Mouse (Mus musculus) liver, postnatal 0 days (tissue): ENCODE data around the gene Edil3. TPM values are rescaled to one million over a fixed set of nuclear protein-coding genes. Genes with fewer than 3 reads are reported as not detected.

Source experiments
- ATAC-seq: fragments of 200-750 bp; cut with Nextera tagmentation; 2 replicates; pipeline ENCODE4 v1.8.0; 2017; ENCODE audit warnings: mild to moderate bottlenecking, moderate library complexity
- DNase-seq: peaks from one replicate; pipeline ENCODE4 v3.0.0-alpha.2; 2016
- H3K27ac ChIP-seq: fragments of 300-500 bp; sonication (generic); 2 replicates; pipeline ENCODE4 v1.5.1; 2014; ENCODE audit warnings: antibody characterized with exemption, moderate library complexity, mild to moderate bottlenecking, low read depth
- H3K27me3 ChIP-seq: fragments of 300-500 bp; sonication (generic); 2 replicates; pipeline ENCODE4 v1.6.1; 2014; ENCODE audit warnings: low read length, control low read depth, mixed read lengths; ENCODE audit not compliant: insufficient read depth
- H3K36me3 ChIP-seq: fragments of 300-500 bp; sonication (generic); replicated peaks from 2 replicates; pipeline ENCODE4 v1.6.1; 2014; ENCODE audit warnings: mild to moderate bottlenecking, control low read depth, low read length, moderate library complexity, mixed read lengths; ENCODE audit not compliant: insufficient read depth
- H3K4me1 ChIP-seq: fragments of 300-500 bp; sonication (generic); 2 replicates; pipeline ENCODE4 v1.6.1; 2014; ENCODE audit warnings: antibody characterized with exemption, mild to moderate bottlenecking, control low read depth; ENCODE audit not compliant: insufficient read depth
- H3K4me2 ChIP-seq: fragments of 300-500 bp; sonication (generic); 2 replicates; pipeline ENCODE4 v1.6.1; 2014; ENCODE audit warnings: low read depth, mild to moderate bottlenecking, low read length, moderate library complexity, mixed read lengths
- H3K4me3 ChIP-seq: fragments of 300-500 bp; sonication (generic); 2 replicates; pipeline ENCODE4 v1.5.1; 2014; ENCODE audit warnings: low read depth, low read length
- H3K9ac ChIP-seq: fragments of 300-500 bp; sonication (generic); replicated peaks from 2 replicates; pipeline ENCODE4 v1.6.1; 2014; ENCODE audit warnings: mild to moderate bottlenecking, moderate library complexity
- H3K9me3 ChIP-seq: fragments of 300-500 bp; sonication (generic); 2 replicates; pipeline ENCODE4 v1.6.1; 2016; ENCODE audit warnings: mild to moderate bottlenecking, control low read depth, low read length, mixed read lengths
- CTCF ChIP-seq: sonication (generic); IDR thresholded peaks from 2 replicates; pipeline ENCODE4 v1.5.1; 2016; ENCODE audit warnings: antibody characterized with exemption, low read depth
- EP300 ChIP-seq: IDR thresholded peaks from 2 replicates; pipeline ENCODE4 v1.6.1; 2016; ENCODE audit warnings: antibody characterized with exemption, low read depth, mild to moderate bottlenecking
- WGBS: fragments of 180-500 bp; shearing (Covaris S2); extraction: QIAGEN DNeasy Blood & Tissue Kit; methylation state at CpG from one replicate; pipeline ENCODE4 v1.1.7; 2014; ENCODE audit not compliant: insufficient replicate concordance; 5-methylcytosine and 5-hydroxymethylcytosine counted together
- polyA plus RNA-seq: library from polyadenylated mRNA; unstranded; fragments of >200 nt; fragmentation: Nextera tagmentation; extraction: Ambion mirVana; gene quantifications from 2 replicates; pipeline ENCODE4 v1.2.1, GENCODE M21; 2015

The Edil3 gene
- polyA plus RNA-seq, 1 experiment from 2014 or later, result 0.06 TPM

DNA sequence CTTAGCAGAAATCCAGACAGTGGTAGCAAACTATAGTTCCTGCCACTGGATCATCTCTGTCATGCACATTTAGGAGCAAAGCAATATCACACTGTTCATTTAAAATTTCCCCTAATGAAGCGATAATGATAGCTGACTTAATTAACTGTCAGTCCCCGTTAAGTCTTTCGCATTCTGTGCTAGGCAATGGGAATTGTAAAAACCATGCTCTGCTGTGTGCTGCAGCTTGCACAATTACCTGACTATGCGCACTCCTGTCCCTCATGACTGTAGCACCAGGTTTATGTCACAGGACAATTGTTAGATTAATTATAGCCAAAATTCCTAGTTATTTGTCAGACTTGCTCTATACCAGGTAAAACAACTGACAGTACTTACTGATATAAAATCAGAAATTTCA is 348.8 kb downstream of the Edil3 start:
- H3K9me3 ChIP-seq, result no peaks in the 10 kb centered on the region
- H3K4me3 ChIP-seq, result no peak overlapping the region
- H3K36me3 ChIP-seq, result no peaks in the 10 kb centered on the region
- TF ChIP-seq CTCF (no peak), EP300 (no peak)
- H3K27ac ChIP-seq, result no peak overlapping the region
- no peak for DNase-seq
- no peaks in the 10 kb centered on the region for H3K4me1 ChIP-seq
- H3K4me2 ChIP-seq, result no peak overlapping the region
- no peaks in the 10 kb centered on the region for H3K27me3 ChIP-seq
- no peak for ATAC-seq
- WGBS, result 87% methylated on average over 4 of the region's 4 CpGs
- H3K9ac ChIP-seq, result no peak overlapping the region

DNA sequence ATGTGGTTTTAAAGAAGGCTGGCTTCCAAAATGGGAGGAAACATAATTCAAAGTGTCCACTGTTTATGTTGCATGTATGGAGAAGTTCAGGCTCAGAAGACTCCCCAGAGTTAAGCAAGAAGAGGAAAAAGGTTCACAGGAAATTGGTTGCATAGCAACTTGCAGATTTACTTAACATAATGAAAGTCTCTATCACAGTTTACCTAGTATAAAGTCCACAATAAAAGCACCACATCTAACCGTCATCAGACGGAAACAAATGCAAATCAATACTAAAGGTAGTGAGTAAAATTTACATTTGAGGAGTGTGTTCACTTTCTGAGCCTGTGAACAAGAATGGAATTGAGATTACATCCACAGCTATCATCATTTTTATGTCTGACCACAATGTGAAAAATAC is 353.9 kb downstream of the Edil3 start:
- Histone ChIP-seq H3K9me3 (no peaks in the 10 kb centered on the region), H3K4me3 (no peak overlapping the region), H3K4me2 (no peak overlapping the region), H3K27me3 (no peaks in the 10 kb centered on the region), H3K9ac (no peak overlapping the region), H3K36me3 (no peaks in the 10 kb centered on the region), H3K27ac (no peak overlapping the region), H3K4me1 (no peaks in the 10 kb centered on the region)
- ATAC-seq, result no peak
- no peak for DNase-seq
- WGBS, result 66% methylated on average over 2 of the region's 2 CpGs
- TF ChIP-seq EP300, result no peak
- TF ChIP-seq CTCF, result no peak

DNA sequence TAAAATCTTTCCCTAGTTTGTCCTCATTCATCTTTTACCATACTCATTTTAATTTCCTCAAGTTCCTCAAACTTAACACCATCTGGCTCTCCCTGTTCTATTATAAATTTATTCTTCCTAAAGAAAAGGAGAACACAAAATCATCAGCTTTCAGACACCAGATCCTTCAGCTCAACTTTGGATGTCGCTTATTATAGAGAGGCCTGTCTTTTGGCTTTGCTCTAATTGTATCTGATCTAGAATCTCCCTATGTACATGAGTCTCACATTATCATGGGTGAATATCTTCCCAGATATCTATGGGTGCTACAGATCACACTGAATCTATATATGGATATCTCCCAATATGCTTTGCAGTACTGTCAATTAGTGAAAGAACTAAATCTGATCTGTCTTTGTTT is 367.8 kb downstream of the Edil3 start:
- no peak overlapping the region for H3K4me3 ChIP-seq
- H3K9ac ChIP-seq, result no peak overlapping the region
- no peaks in the 10 kb centered on the region for H3K36me3 ChIP-seq
- 83% methylated on average over 1 of the region's 1 CpGs for WGBS
- no peak overlapping the region for H3K27ac ChIP-seq
- no peak for DNase-seq
- no peak overlapping the region for H3K4me2 ChIP-seq
- ATAC-seq, result no peak
- no peaks in the 10 kb centered on the region for H3K4me1 ChIP-seq
- no peaks in the 10 kb centered on the region for H3K27me3 ChIP-seq
- no peaks in the 10 kb centered on the region for H3K9me3 ChIP-seq
- TF ChIP-seq CTCF, result no peak
- no peak for TF ChIP-seq EP300

DNA sequence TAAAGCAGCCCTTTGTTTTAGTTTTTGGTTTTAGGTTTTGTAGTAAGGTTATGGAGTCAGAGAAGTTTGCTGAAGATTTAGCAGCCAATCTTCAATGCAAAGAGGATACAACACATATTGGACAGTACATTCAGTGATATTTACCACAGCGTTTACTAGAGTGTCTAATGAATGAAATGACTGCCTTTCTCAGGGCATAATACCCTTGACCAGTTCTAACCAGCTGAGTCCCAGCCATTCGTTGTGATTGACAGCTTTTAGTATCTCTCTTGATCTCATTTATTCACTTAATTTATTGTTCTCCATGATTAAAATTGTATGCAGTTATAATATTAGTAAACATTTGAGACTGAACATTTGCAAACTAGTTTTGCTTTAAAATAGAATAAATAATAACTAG is 375.7 kb downstream of the Edil3 start:
- TF ChIP-seq EP300, result no peak
- TF ChIP-seq CTCF, result no peak
- Histone ChIP-seq H3K27ac (no peak overlapping the region), H3K4me3 (no peak overlapping the region), H3K27me3 (no peaks in the 10 kb centered on the region), H3K4me2 (no peak overlapping the region), H3K9ac (no peak overlapping the region), H3K36me3 (no peaks in the 10 kb centered on the region), H3K4me1 (no peaks in the 10 kb centered on the region), H3K9me3 (no peaks in the 10 kb centered on the region)
- no peak for ATAC-seq
- 65% methylated on average over 2 of the region's 2 CpGs for WGBS
- no peak for DNase-seq

DNA sequence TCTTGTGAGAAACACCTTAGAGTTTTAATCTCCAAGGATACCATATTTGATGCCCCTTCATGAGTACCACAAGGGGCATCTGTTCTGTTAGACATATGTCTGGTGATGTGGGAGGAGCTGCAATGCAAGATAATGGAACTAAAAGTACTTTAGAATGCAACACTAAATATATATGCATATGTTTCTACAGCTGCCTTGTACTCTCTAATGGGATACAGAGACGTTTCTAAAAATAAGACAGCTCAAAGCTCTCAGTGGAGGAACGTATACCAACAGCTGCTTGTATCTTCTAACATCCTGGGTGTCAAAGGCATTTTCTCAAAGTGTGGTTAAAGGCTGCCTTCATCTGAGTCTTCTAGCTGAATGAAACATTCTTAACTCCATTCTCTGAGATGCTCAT is 378.0 kb downstream of the Edil3 start:
- no peak overlapping the region for H3K4me2 ChIP-seq
- H3K4me3 ChIP-seq, result no peak overlapping the region
- H3K9ac ChIP-seq, result no peak overlapping the region
- no peak for DNase-seq
- H3K9me3 ChIP-seq, result no peaks in the 10 kb centered on the region
- H3K36me3 ChIP-seq, result no peaks in the 10 kb centered on the region
- no peak for ATAC-seq
- H3K4me1 ChIP-seq, result no peaks in the 10 kb centered on the region
- H3K27me3 ChIP-seq, result no peaks in the 10 kb centered on the region
- 64% methylated on average over 2 of the region's 2 CpGs for WGBS
- H3K27ac ChIP-seq, result no peak overlapping the region
- TF ChIP-seq EP300 (no peak), CTCF (no peak)

DNA sequence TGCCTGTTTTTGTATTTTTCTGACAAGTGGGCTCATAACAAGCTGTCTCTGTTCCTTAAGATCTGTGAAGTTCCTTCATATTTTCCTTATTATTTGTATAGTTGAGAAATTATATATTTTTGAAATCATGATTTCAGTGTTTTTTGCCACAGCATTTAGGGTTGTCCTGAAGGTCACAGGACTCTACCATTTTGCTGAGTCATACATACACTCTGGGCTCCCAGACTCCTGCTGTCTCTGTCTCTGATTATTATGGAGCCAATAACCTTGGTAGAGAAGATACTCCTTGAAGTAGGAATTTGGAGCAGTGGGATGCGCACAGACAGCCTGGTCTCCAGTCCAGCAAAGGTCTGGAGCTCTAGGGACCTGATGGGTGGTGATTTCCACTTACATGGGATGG is 416.8 kb downstream of the Edil3 start:
- WGBS, result 80% methylated on average over 1 of the region's 1 CpGs
- Histone ChIP-seq H3K4me3 (no peak overlapping the region), H3K9ac (no peak overlapping the region), H3K27me3 (no peaks in the 10 kb centered on the region), H3K4me1 (no peaks in the 10 kb centered on the region), H3K27ac (no peak overlapping the region), H3K36me3 (no peaks in the 10 kb centered on the region), H3K4me2 (no peak overlapping the region), H3K9me3 (no peaks in the 10 kb centered on the region)
- no peak for DNase-seq
- no peak for TF ChIP-seq EP300
- ATAC-seq, result no peak

DNA sequence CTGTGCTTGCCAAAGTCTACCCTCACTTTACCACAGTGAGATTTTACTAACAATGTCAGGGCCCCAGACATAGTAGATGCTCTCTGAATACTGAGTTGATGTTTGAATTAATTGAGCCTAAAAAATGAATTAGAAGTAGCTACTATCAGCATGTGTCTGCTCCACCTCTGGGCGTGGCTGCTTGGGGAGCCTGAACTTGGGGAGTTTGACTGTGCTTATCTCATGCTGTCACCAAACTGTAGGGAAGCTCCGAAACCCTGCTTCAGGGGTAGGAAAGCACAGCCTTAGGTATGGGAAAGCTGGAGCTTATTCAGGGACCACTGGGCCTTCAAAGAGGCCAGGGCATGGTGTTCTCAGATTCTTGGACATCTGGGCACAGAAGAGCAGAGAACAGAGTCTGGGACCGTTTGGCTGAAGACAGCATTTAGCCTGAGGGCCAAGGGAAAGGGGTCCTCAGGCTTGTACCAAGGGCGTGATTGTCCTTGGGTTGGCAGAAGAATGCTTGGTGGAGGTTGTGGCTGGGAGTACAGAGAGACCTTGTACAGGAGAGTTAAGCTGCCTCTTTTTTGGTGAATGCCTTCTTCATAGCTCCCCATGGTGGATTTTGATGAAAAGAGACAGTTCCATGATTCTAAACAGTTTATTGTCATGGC is 432.8 kb downstream of the Edil3 start:
- Histone ChIP-seq H3K27ac (no peak overlapping the region), H3K27me3 (no peaks in the 10 kb centered on the region), H3K36me3 (no peaks in the 10 kb centered on the region), H3K4me3 (no peak overlapping the region), H3K9ac (no peak overlapping the region), H3K4me1 (no peaks in the 10 kb centered on the region), H3K9me3 (no peaks in the 10 kb centered on the region), H3K4me2 (no peak overlapping the region)
- ATAC-seq (peak; percentile 76), DNase-seq (peak; percentile 25)
- no peak for TF ChIP-seq EP300
- TF ChIP-seq CTCF, result no peak
- 65% methylated on average over 4 of the region's 4 CpGs for WGBS
